Mouse (Mus musculus) olfactory bulb, adult 2 months (tissue): ENCODE measurements around the gene Slit3. TPM values are rescaled to one million over a fixed set of nuclear protein-coding genes. Genes with fewer than 3 reads are reported as not detected.

Source experiments
- H3K27ac ChIP-seq: fragments of 200-500 bp; 2 replicates; pipeline ENCODE4 v1.5.1; 2012; ENCODE audit warnings: low read depth, low read length; ENCODE audit not compliant: insufficient read depth
- H3K4me1 ChIP-seq: fragments of 200-500 bp; 2 replicates; pipeline ENCODE4 v1.6.1; 2012; ENCODE audit warnings: low read length; ENCODE audit not compliant: control insufficient read depth, insufficient read depth
- H3K4me3 ChIP-seq: fragments of 200-500 bp; 2 replicates; pipeline ENCODE4 v1.5.1; 2012; ENCODE audit warnings: mild to moderate bottlenecking, low read depth, low read length, moderate library complexity; ENCODE audit not compliant: insufficient read depth
- CTCF ChIP-seq: fragments of 200-500 bp; IDR thresholded peaks from 2 replicates; pipeline ENCODE4 v1.5.1; 2012; ENCODE audit warnings: low read depth, mild to moderate bottlenecking, low read length, moderate library complexity; ENCODE audit not compliant: insufficient read depth
- POLR2A ChIP-seq: fragments of 200-500 bp; IDR thresholded peaks from 2 replicates; pipeline ENCODE4 v1.6.1; 2012; ENCODE audit warnings: mild to moderate bottlenecking, low read depth, low read length, moderate library complexity; ENCODE audit not compliant: insufficient read depth
- WGBS: fragments of 180-500 bp; shearing (Covaris S2); methylation state at CpG from one replicate; pipeline ENCODE4 v1.1.7; 2018; 5-methylcytosine and 5-hydroxymethylcytosine counted together
- polyA plus RNA-seq: library from polyadenylated mRNA; stranded (reverse); fragments of >200 nt; gene quantifications from 2 replicates; pipeline ENCODE4 v1.2.4, GENCODE M21; 2012; ENCODE audit warnings: low replicate concordance; ENCODE audit not compliant: missing spikeins, insufficient read depth, insufficient read length

Gene Slit3
- polyA plus RNA-seq, 1 experiment, result not detected

DNA sequence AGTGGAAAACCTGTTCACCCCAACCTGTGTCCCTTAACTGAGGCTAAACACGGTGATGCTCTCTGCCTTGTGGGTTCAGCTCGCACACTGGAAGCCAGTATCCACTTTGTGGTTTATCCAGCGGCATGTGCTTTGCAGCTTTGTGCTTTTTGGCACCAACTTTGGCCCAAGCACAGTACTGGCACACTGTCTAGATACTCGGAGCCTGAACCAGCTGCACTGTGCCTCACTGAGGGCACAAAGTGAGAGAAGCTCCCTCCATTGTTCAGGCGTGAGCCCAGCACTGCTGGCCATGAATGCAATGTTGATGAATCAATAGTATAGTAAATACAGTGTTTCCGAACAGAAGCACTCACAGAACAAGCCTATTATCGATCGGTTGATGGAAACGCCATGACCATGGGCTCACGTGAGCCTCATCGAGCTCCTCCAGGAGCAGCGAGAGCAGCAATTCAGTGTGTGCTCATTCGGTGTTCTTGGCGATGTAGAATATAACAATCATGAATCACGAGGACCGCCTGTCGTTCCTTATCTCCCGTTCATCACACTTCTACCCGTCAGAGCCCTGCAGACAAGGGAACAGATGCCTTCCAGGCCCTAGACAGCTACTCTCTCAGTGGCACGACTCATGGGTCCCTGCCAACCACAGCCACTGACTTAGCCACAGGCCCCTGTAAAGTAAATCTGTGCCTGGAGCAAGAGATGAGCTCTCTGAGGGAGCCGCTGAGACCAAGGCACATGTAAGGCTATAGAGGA lies 503.7 kb downstream of the Slit3 start:
- WGBS, result 72% methylated on average over 21 of the region's 21 CpGs
- Histone ChIP-seq H3K4me1 (peaks cover 25% of the 10 kb centered on the region), H3K4me3 (no peak overlapping the region), H3K27ac (no peak overlapping the region)
- no peak for TF ChIP-seq CTCF
- TF ChIP-seq POLR2A, result no peak

DNA sequence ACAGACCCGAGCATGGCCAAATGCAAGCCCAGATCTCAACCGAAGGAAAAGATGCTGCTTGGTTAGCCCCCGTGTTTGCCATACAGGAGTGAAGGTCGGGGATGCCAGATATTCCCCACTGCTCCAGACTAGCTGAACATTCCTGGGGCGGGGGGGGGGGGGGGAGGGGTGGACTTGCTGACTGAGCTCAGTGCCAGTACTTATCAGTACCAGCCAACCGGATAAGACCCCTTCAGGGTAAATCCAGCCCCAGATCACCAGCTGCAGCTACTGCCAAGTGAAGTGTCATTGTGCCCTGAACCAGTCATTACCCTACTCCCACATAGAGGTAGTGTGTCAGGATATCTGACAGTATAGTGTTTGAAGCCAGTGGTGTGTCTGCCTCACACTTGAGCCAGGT lies 504.6 kb downstream of the Slit3 start:
- Histone ChIP-seq H3K4me3 (no peak overlapping the region), H3K27ac (no peak overlapping the region), H3K4me1 (peaks cover 25% of the 10 kb centered on the region)
- WGBS, result 67% methylated on average over 6 of the region's 6 CpGs
- no peak for TF ChIP-seq POLR2A
- TF ChIP-seq CTCF, result no peak

- 91% methylated on average over 10 of the region's 10 CpGs for WGBS
- peaks cover 25% of the 10 kb centered on the region for H3K4me1 ChIP-seq
- TF ChIP-seq POLR2A (no peak), CTCF (no peak)
- no peak overlapping the region for H3K4me3 ChIP-seq
- no peak overlapping the region for H3K27ac ChIP-seq
Measured at GRCm38 (mm10) chr11:35626161-35626885, 505.3 kb downstream of the Slit3 start.

GRCm38 (mm10) chr11:35627815-35628214 lies 506.8 kb downstream of the Slit3 start:
- Histone ChIP-seq H3K4me3 (no peak overlapping the region), H3K4me1 (peaks cover 25% of the 10 kb centered on the region), H3K27ac (no peak overlapping the region)
- WGBS, result 81% methylated on average over 3 of the region's 3 CpGs
- TF ChIP-seq POLR2A (no peak), CTCF (no peak)

- Histone ChIP-seq H3K4me1 (peaks cover 5% of the 10 kb centered on the region), H3K4me3 (no peak overlapping the region), H3K27ac (no peak overlapping the region)
- TF ChIP-seq CTCF (no peak), POLR2A (no peak)
- 90% methylated on average over 5 of the region's 5 CpGs for WGBS
Measured at GRCm38 (mm10) chr11:35632262-35632661, 511.2 kb downstream of the Slit3 start.

DNA sequence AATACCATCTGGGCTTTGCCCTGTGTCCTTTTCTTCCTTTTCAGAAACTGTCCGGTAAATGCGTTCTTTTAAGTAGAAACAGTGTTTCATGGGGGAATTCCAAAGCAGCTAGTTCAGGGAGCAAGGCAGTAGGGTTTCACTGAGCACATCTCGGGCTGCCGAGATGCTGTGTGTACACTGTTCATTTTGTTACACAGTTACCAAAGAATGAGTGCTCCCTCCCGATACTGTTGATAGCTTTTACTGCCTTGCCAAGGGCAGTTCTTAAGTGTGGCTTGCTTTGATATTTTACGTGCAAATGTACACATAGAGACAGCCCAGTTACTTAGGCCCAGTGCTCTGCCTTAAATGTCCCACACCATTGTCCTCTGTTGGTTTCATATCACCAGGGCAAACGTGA lies 516.1 kb downstream of the Slit3 start:
- TF ChIP-seq CTCF (no peak), POLR2A (no peak)

GRCm38 (mm10) chr11:35638862-35639384 lies 517.9 kb downstream of the Slit3 start:
- Histone ChIP-seq H3K4me3 (no peak overlapping the region), H3K27ac (no peak overlapping the region), H3K4me1 (no peaks in the 10 kb centered on the region; the same call in 1 of the 2 replicates)
- 62% methylated on average over 3 of the region's 3 CpGs for WGBS
- TF ChIP-seq CTCF (no peak), POLR2A (no peak)

More for the DNA sequence above, 516.1 kb downstream of the Slit3 start:
- H3K27ac ChIP-seq, result no peak overlapping the region
- WGBS, result 85% methylated on average over 7 of the region's 7 CpGs
- no peaks in the 10 kb centered on the region; the same call in 1 of the 2 replicates for H3K4me1 ChIP-seq
- H3K4me3 ChIP-seq, result no peak overlapping the region

GRCm38 (mm10) chr11:35639428-35639827 lies 518.4 kb downstream of the Slit3 start:
- TF ChIP-seq CTCF (no peak), POLR2A (no peak)
- Histone ChIP-seq H3K4me1 (no peaks in the 10 kb centered on the region; the same call in 1 of the 2 replicates), H3K4me3 (no peak overlapping the region), H3K27ac (no peak overlapping the region)
- 42% methylated on average over 11 of the region's 11 CpGs for WGBS

DNA sequence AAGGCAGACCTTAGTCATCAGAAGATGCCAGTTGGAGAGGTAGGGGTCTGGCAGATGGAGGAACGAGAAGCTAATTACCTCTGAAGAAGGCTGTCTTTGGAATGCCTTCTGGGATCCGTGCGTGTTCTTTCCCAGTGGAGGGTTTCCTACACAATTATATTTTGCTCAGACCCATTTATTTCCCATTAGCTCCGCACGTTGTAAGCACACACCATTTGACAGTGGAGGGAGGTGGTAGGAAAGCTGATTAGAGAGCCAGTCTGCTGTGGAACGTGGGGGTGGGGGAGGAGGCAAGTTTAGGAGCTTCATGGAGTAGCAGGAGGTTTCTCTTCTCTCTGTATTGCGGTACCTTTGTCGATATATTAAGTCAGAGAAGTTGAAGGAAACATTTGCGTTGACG lies 530.3 kb downstream of the Slit3 start:
- no peaks in the 10 kb centered on the region; the same call in 1 of the 2 replicates for H3K4me1 ChIP-seq
- H3K27ac ChIP-seq, result no peak overlapping the region
- no peak overlapping the region for H3K4me3 ChIP-seq
- 77% methylated on average over 10 of the region's 10 CpGs for WGBS
- TF ChIP-seq POLR2A (no peak), CTCF (no peak)
